ENCODE assay signal across 11 mouse cellular contexts in genomic region chr9:74909245-74909644, GRCm38 (mm10). TPM values are rescaled to one million over a fixed set of nuclear protein-coding genes. Genes with fewer than 3 reads are reported as not detected.
DNase-seq lines count a peak whose midpoint lies in the region; ATAC-seq and TF ChIP-seq lines count a peak whose summit lies in the region.
"Had no signal": no experiment of that assay in that cellular context is flagged by ENCODE, and none has a peak within 500 bp of the region (broad histone marks: within the 10 kb centered on the region; RNA-seq: fewer than 3 reads in every experiment).

No protein-coding gene starts in this region.

- in situ Hi-C loops in CH12.LX (cut with MboI; ENCODE audit: low pct_ligation_motif_present, low pct_unique_long_range_greater_than_20kb, low sequenced_read_pairs) = loop anchor here (5.0 to 10.0 kb wide), 4 partner anchors 43 to 366 kb away; partner anchors contain the start of gene Fam214a

- DNase-seq in gastrocnemius, postnatal 10 days = peak; percentile 46
- no peak for DNase-seq in gastrocnemius, adult 8-10 months (ENCODE audit: low spot score in 2 of 2)
- DNase-seq in CH12.LX (ENCODE audit: extremely low read depth) = no peak
- DNase-seq in adrenal gland, postnatal 14 days = peak; percentile 90
- DNase-seq in left cerebral cortex, adult 8-10 months (ENCODE audit: low spot score in 2 of 2) = no peak
- DNase-seq in kidney, adult 8-10 months = no peak

- H3K9me3 ChIP-seq in CH12.LX (replicated peaks; ENCODE audit: low read length) = no peaks in the 10 kb centered on the region
- H3K9me3 ChIP-seq in lung, embryonic 16.5 days (ENCODE audit: control insufficient read depth, low read length) = no peaks in the 10 kb centered on the region
- H3K9me3 ChIP-seq in midbrain, embryonic 13.5 days = no peaks in the 10 kb centered on the region
- H3K9me3 ChIP-seq: midbrain, embryonic 12.5 days; stomach, embryonic 15.5 days had no signal

- H3K79me2 ChIP-seq in CH12.LX (replicated peaks; ENCODE audit: control insufficient read depth, extremely low read depth, insufficient read depth, poor library complexity, severe bottlenecking) = no peaks in the 10 kb centered on the region

- H3K4me3 ChIP-seq in CH12.LX (replicated peaks in 1 of 3; ENCODE audit: low read depth in 2 of 3, low read length in 2 of 3, poor library complexity in 1 of 3) = no peak overlapping the region
- no peak overlapping the region for H3K4me3 ChIP-seq in lung, embryonic 16.5 days (ENCODE audit: low read length)
- no peak overlapping the region for H3K4me3 ChIP-seq in midbrain, embryonic 13.5 days (replicated peaks)
- H3K4me3 ChIP-seq: midbrain, embryonic 12.5 days; stomach, embryonic 15.5 days had no signal

- no peak for TF ChIP-seq RAD21 in CH12.LX (IDR thresholded peaks at IDR 0.05; ENCODE audit: low read depth, low read length)

- no peak overlapping the region for H3K27ac ChIP-seq in CH12.LX (ENCODE audit: insufficient read depth, low read depth)
- H3K27ac ChIP-seq in lung, embryonic 16.5 days (ENCODE audit: low read length) = no peak overlapping the region
- no peak overlapping the region for H3K27ac ChIP-seq in midbrain, embryonic 13.5 days
- H3K27ac ChIP-seq: midbrain, embryonic 12.5 days; stomach, embryonic 15.5 days had no signal

- dilution Hi-C loops in CH12.LX (cut with MboI; ENCODE audit: extremely low pct_ligation_motif_present, extremely low pct_unique_long_range_greater_than_20kb, low sequenced_read_pairs) = no loop called here

- TF ChIP-seq POLR2A in CH12.LX (IDR thresholded peaks at IDR 0.05; ENCODE audit: low read depth, low read length) = no peak

- H3K4me1 ChIP-seq in CH12.LX (ENCODE audit: control insufficient read depth in 1 of 2, insufficient read depth in 2 of 2) = peaks cover 18 to 25% of the 10 kb centered on the region in 2 experiments
- H3K4me1 ChIP-seq in lung, embryonic 16.5 days (replicated peaks; ENCODE audit: control insufficient read depth, insufficient read depth, low read length) = 0 out of 2 replicates have a peak, but pooled peaks cover 5% of the 10 kb centered on the region
- H3K4me1 ChIP-seq in midbrain, embryonic 13.5 days (replicated peaks) = no peaks in the 10 kb centered on the region
- H3K4me1 ChIP-seq: midbrain, embryonic 12.5 days had no signal

- no peaks in the 10 kb centered on the region for H3K27me3 ChIP-seq in CH12.LX (replicated peaks)
- no peaks in the 10 kb centered on the region for H3K27me3 ChIP-seq in lung, embryonic 16.5 days (ENCODE audit: control insufficient read depth, insufficient read depth, low read depth, low read length)
- H3K27me3 ChIP-seq in midbrain, embryonic 13.5 days = no peaks in the 10 kb centered on the region
- H3K27me3 ChIP-seq: midbrain, embryonic 12.5 days; stomach, embryonic 15.5 days had no signal

- no peak for ATAC-seq in lung, embryonic 16.5 days (ENCODE audit: low read depth)
- ATAC-seq in midbrain, embryonic 13.5 days = no peak

- TF ChIP-seq EP300 in CH12.LX (IDR thresholded peaks at IDR 0.05; ENCODE audit: low read length) = no peak

- no peak overlapping the region for H3K9ac ChIP-seq in CH12.LX (ENCODE audit: insufficient read depth, low read depth)
- H3K9ac ChIP-seq in lung, embryonic 16.5 days (ENCODE audit: low read length) = peak overlapping the region; percentile 11; the same call in 1 of the 2 replicates
- no peak overlapping the region for H3K9ac ChIP-seq in midbrain, embryonic 13.5 days (replicated peaks)
- H3K9ac ChIP-seq: midbrain, embryonic 12.5 days; stomach, embryonic 15.5 days had no signal

- H3K4me2 ChIP-seq in CH12.LX (ENCODE audit: insufficient read depth, low read depth, poor library complexity, severe bottlenecking) = no peak overlapping the region
- H3K4me2 ChIP-seq in lung, embryonic 16.5 days (ENCODE audit: low read depth, low read length) = no peak overlapping the region
- H3K4me2 ChIP-seq in midbrain, embryonic 13.5 days (replicated peaks) = no peak overlapping the region
- H3K4me2 ChIP-seq: midbrain, embryonic 12.5 days; stomach, embryonic 15.5 days had no signal

- H3K36me3 ChIP-seq in CH12.LX (replicated peaks in 1 of 2; ENCODE audit: control insufficient read depth in 1 of 2, insufficient read depth in 1 of 2, low read length in 1 of 2) = no peaks in the 10 kb centered on the region
- no peaks in the 10 kb centered on the region for H3K36me3 ChIP-seq in lung, embryonic 16.5 days (ENCODE audit: control insufficient read depth, insufficient read depth, low read length)
- no peaks in the 10 kb centered on the region for H3K36me3 ChIP-seq in midbrain, embryonic 13.5 days
- H3K36me3 ChIP-seq: midbrain, embryonic 12.5 days; stomach, embryonic 15.5 days had no signal

- WGBS in lung, embryonic 16.5 days = 50% methylated on average over 15 of the region's 15 CpGs
- 78% methylated on average over 15 of the region's 15 CpGs for WGBS in midbrain, embryonic 13.5 days

- TF ChIP-seq CTCF in CH12.LX (conservative IDR thresholded peaks at IDR 0.05 in 1 of 2, IDR thresholded peaks at IDR 0.05 in 1 of 2; ENCODE audit: low read depth in 2 of 2, low read length in 2 of 2) = no peak

TF ChIP-seq in CH12.LX, 34 proteins besides CTCF, POLR2A, EP300 and RAD21:
- TF ChIP-seq MAX (IDR thresholded peaks at IDR 0.05; ENCODE audit: low read length) (no peak), BHLHE40 (IDR thresholded peaks at IDR 0.05; ENCODE audit: low read depth, low read length) (peak; percentile 81)
TF ChIP-seq in CH12.LX: peak in this region for 1.

RNA-seq across cellular contexts. Expression of gene Fam214a, which starts 43.4 kb away (rescaled TPM):
- 10 to 100 TPM; 28.4 to 31.3 TPM for total RNA-seq in gastrocnemius, postnatal 10 days (2021)
- 10 to 100 TPM; 19.4 to 35.5 (median 24.3) TPM for total RNA-seq in gastrocnemius, adult 8-10 months (2022)
- 8.3 and 8.6 TPM in 2 replicates for total RNA-seq in CH12.LX (2012; rRNA removed)
- 4.6 and 6.2 TPM in 2 replicates for total RNA-seq in CH12.LX (2014; rRNA removed)
- polyA plus RNA-seq in CH12.LX (2012; ENCODE audit: insufficient read length, low read depth) = 7.0 and 7.7 TPM in 2 replicates
- 80.4 and 93.0 TPM in 2 replicates for total RNA-seq in adrenal gland, postnatal 14 days (2021)
- polyA plus RNA-seq in lung, embryonic 16.5 days (2015; fragmentation: Nextera tagmentation; extraction: Ambion mirVana) = 11.5 and 12.1 TPM in 2 replicates
- total RNA-seq in left cerebral cortex, adult 8-10 months (2022) = 10 to 100 TPM; 42.1 to 49.9 (median 43.5) TPM
- polyA plus RNA-seq in midbrain, embryonic 13.5 days (2015; fragmentation: Nextera tagmentation; extraction: Ambion mirVana) = 31.3 TPM in 2 replicates

RNA-seq across cellular contexts. Expression of gene Onecut1, which starts 47.5 kb away (rescaled TPM):
- total RNA-seq in gastrocnemius, postnatal 10 days (2021) = not detected
- total RNA-seq in gastrocnemius, adult 8-10 months (2022) = not detected
- total RNA-seq in CH12.LX (2012; rRNA removed) (not detected in 2 replicates), CH12.LX (2014; rRNA removed) (not detected in 2 replicates)
- not detected in 2 replicates for polyA plus RNA-seq in CH12.LX (2012; ENCODE audit: insufficient read length, low read depth)
- 0.19 and 7.6 TPM in 2 replicates for total RNA-seq in adrenal gland, postnatal 14 days (2021)
- 0.05 TPM in 1 of 2 replicates, not detected in the other for polyA plus RNA-seq in lung, embryonic 16.5 days (2015; fragmentation: Nextera tagmentation; extraction: Ambion mirVana)
- under 1 TPM; 0.08 to 0.21 (median 0.18) TPM for total RNA-seq in left cerebral cortex, adult 8-10 months (2022)
- 10.4 and 10.7 TPM in 2 replicates for polyA plus RNA-seq in midbrain, embryonic 13.5 days (2015; fragmentation: Nextera tagmentation; extraction: Ambion mirVana)
- total RNA-seq: MEL had no signal

Comparison
In these comparisons a context has a peak if more than half of its experiments do, and no peak if none do; other contexts are left out.
1. DNase-seq: peak in gastrocnemius, postnatal 10 days (single experiment) and adrenal gland, postnatal 14 days (single experiment); none in gastrocnemius, adult 8-10 months (0 of 2), CH12.LX (single experiment), left cerebral cortex, adult 8-10 months (0 of 2) and kidney, adult 8-10 months (0 of 2).